Mouse (Mus musculus) intestine, embryonic 16.5 days (tissue): ENCODE data around the gene Trir. TPM values are rescaled to one million over a fixed set of nuclear protein-coding genes. Genes with fewer than 3 reads are reported as not detected.

ENCODE experiments used
- microRNA-seq: library from miRNA; unstranded; fragments of <30 nt; microRNA quantifications from one replicate; pipeline ENCODE4, GENCODE M21; 2016
- polyA plus RNA-seq: library from polyadenylated mRNA; unstranded; fragments of >200 nt; fragmentation: Nextera tagmentation; extraction: Ambion mirVana; gene quantifications from 2 replicates; pipeline ENCODE4 v1.2.1, GENCODE M21; 2015

Gene Trir
- polyA plus RNA-seq, 1 experiment from 2014 or later = 79.0 TPM

Small RNAs within 50 kb of the gene (microRNA-seq; reads per million reads assigned to microRNA genes)
- gene Mir7070 = 1.6 reads per million

Other genes starting within 250 kb of the Trir start
- 9.7 and 11.8 TPM in 2 replicates for gene Nfix, start 226.5 kb upstream of the Trir start, polyA plus RNA-seq
- 4.2 and 4.4 TPM in 2 replicates for gene Dand5, start 204.0 kb upstream of the Trir start, polyA plus RNA-seq
- 61.8 and 63.4 TPM in 2 replicates for gene Gadd45gip1, start 195.3 kb upstream of the Trir start, polyA plus RNA-seq
- 109 and 115 TPM in 2 replicates for gene Rad23a, start 186.2 kb upstream of the Trir start, polyA plus RNA-seq
- 1,204 and 1,241 TPM in 2 replicates for gene Calr, start 179.9 kb upstream of the Trir start, polyA plus RNA-seq
- 86.0 and 91.7 TPM in 2 replicates for gene Farsa, start 169.8 kb upstream of the Trir start, polyA plus RNA-seq
- 39.5 and 45.4 TPM in 2 replicates for gene Syce2, start 154.7 kb upstream of the Trir start, polyA plus RNA-seq
- gene Gcdh, start 132.9 kb upstream of the Trir start, polyA plus RNA-seq = 53.3 and 53.8 TPM in 2 replicates
- gene Klf1, start 124.9 kb upstream of the Trir start, polyA plus RNA-seq = 4.9 and 10.3 TPM in 2 replicates
- 7.3 and 10.2 TPM in 2 replicates for gene Dnase2a, start 118.3 kb upstream of the Trir start, polyA plus RNA-seq
- 1.2 and 1.6 TPM in 2 replicates for gene Mast1, start 89.5 kb upstream of the Trir start, polyA plus RNA-seq
- gene Rtbdn, start 79.8 kb upstream of the Trir start, polyA plus RNA-seq = 0.18 and 0.24 TPM in 2 replicates
- not detected in 2 replicates for gene Gm49661, start 57.4 kb upstream of the Trir start, polyA plus RNA-seq
- gene Prdx2, start 57.2 kb upstream of the Trir start, polyA plus RNA-seq = 533 and 590 TPM in 2 replicates
- gene Rnaseh2a, start 57.1 kb upstream of the Trir start, polyA plus RNA-seq = 102 and 120 TPM in 2 replicates
- gene Junb, start 48.1 kb upstream of the Trir start, polyA plus RNA-seq = 18.2 and 25.5 TPM in 2 replicates
- 96.9 and 108 TPM in 2 replicates for gene Hook2, start 36.2 kb upstream of the Trir start, polyA plus RNA-seq
- 0.09 and 0.28 TPM in 2 replicates for gene Best2, start 12.3 kb upstream of the Trir start, polyA plus RNA-seq
- gene Asna1, start 1.5 kb upstream of the Trir start, polyA plus RNA-seq = 139 and 144 TPM in 2 replicates
- gene Tnpo2, start 10.1 kb downstream of the Trir start, polyA plus RNA-seq = 21.6 and 22.0 TPM in 2 replicates
- gene Fbxw9, start 33.2 kb downstream of the Trir start, polyA plus RNA-seq = 28.2 and 30.7 TPM in 2 replicates
- gene Gm5741, start 41.2 kb downstream of the Trir start, polyA plus RNA-seq = not detected in 2 replicates
- gene Dhps, start 44.9 kb downstream of the Trir start, polyA plus RNA-seq = 56.0 and 57.4 TPM in 2 replicates
- 138 and 146 TPM in 2 replicates for gene Wdr83os, start 53.9 kb downstream of the Trir start, polyA plus RNA-seq
- gene Wdr83, start 54.5 kb downstream of the Trir start, polyA plus RNA-seq = 39.7 and 43.8 TPM in 2 replicates
- gene Man2b1, start 56.4 kb downstream of the Trir start, polyA plus RNA-seq = 72.4 and 85.5 TPM in 2 replicates
- 2.5 and 2.7 TPM in 2 replicates for gene Zfp791, start 96.3 kb downstream of the Trir start, polyA plus RNA-seq
- gene Cks1brt, start 125.1 kb downstream of the Trir start, polyA plus RNA-seq = not detected in 2 replicates
- not detected in 2 replicates for gene Olfr371, start 199.2 kb downstream of the Trir start, polyA plus RNA-seq